Mouse (Mus musculus): ENCODE measurements at regions not wholly inside any gene's neighbourhood (a gene's known extent, or its start where the extent isn't known, plus 50 kb on each side); places are given as distances from the start of the nearest gene placed in this dataset.

- Histone ChIP-seq H3ac (ENCODE audit: control insufficient read depth, insufficient read length) (no peak overlapping the region), H3K4me2 (ENCODE audit: low read depth) (no peak overlapping the region), H3K27me3 (ENCODE audit: control insufficient read depth, insufficient read depth, insufficient read length) (no peaks in the 10 kb centered on the region), H3K79me2 (ENCODE audit: control insufficient read depth, insufficient read depth) (no peaks in the 10 kb centered on the region), H3K36me3 (ENCODE audit: control insufficient read depth, insufficient read depth) (no peaks in the 10 kb centered on the region), H3K4me3 (no peak overlapping the region)
- no peak for TF ChIP-seq MYOD1 (IDR thresholded peaks at IDR 0.05; ENCODE audit: control insufficient read depth in 1 of 3, insufficient read length in 2 of 3, low read depth in 2 of 3)
- no peak for TF ChIP-seq SRF (IDR thresholded peaks at IDR 0.05; ENCODE audit: control insufficient read depth, insufficient read length, low read depth)
Measured at GRCm38 (mm10) chr1:193552348-193552747, 182.2 kb upstream of the Camk1g start.

DNA sequence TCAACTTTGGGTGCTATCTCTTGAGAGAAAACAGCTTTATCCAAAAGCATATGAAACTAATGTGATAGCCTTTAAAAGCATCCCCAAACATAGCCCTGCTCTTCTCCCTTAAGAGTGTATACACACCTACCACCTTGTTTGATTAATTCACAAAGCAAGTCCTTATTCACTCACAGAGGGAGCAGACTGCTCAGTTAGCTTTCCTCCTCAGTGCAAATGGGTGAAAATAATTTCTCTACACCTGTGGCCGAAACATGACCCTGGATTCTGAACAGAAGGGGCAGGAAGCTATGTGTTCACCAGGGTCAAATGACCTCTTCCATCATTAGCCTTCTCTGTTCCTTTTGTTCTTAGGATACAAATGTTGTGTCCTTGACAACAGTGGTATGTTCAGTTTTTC lies 181.2 kb upstream of the Camk1g start:
- no peak for TF ChIP-seq E2F4 (IDR thresholded peaks at IDR 0.05; ENCODE audit: insufficient read depth)
- no peak for TF ChIP-seq REST (IDR thresholded peaks at IDR 0.05; ENCODE audit: insufficient read depth, insufficient read length)
- no peak for TF ChIP-seq POLR2A (IDR thresholded peaks at IDR 0.05; ENCODE audit: insufficient read length, low read depth)
- no peak for TF ChIP-seq TCF12 (IDR thresholded peaks at IDR 0.05; ENCODE audit: insufficient read depth, poor library complexity, severe bottlenecking)
- no peak for TF ChIP-seq MYOD1 (IDR thresholded peaks at IDR 0.05; ENCODE audit: control insufficient read depth in 1 of 3, insufficient read length in 2 of 3, low read depth in 2 of 3)
- no peak for TF ChIP-seq POLR2AphosphoS2 (IDR thresholded peaks at IDR 0.05; ENCODE audit: insufficient read length, low read depth)
- TF ChIP-seq SRF (IDR thresholded peaks at IDR 0.05; ENCODE audit: control insufficient read depth, insufficient read length, low read depth), result no peak
- TF ChIP-seq TCF3 (IDR thresholded peaks at IDR 0.05; ENCODE audit: insufficient read length, low read depth), result no peak
- no peak overlapping the region for H3K4me2 ChIP-seq (ENCODE audit: low read depth)
- no peak overlapping the region for H3ac ChIP-seq (ENCODE audit: control insufficient read depth, insufficient read length)

DNA sequence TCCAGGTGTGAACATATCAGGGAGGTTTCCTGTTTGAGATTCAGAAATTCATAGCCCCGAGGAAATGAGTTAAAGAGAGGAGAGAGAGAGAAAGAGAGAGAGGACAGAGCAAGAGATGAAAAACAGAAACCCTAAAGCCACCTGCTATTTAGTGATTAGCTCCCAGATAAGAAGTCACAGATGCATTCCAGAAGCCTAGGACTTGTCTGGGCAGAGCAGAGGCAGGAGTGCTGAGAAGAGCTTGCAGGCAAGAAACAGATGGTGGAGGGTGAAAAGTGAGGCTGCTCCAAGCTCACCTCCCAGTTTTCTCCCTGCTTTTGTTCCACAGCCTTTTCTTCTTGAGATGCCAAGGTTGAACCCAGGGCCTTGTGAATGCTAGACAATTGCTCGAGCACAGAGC lies 180.7 kb upstream of the Camk1g start:
- H3K4me3 ChIP-seq, result no peak overlapping the region
- no peak overlapping the region for H3ac ChIP-seq (ENCODE audit: control insufficient read depth, insufficient read length)
- TF ChIP-seq REST (IDR thresholded peaks at IDR 0.05; ENCODE audit: insufficient read depth, insufficient read length) (no peak), MYOG (IDR thresholded peaks at IDR 0.05; ENCODE audit: control insufficient read depth in 1 of 3, insufficient read depth in 1 of 3, insufficient read length in 2 of 3, low read depth in 2 of 3) (no peak), MYOD1 (IDR thresholded peaks at IDR 0.05; ENCODE audit: control insufficient read depth in 1 of 3, insufficient read length in 2 of 3, low read depth in 2 of 3) (no peak), TCF12 (IDR thresholded peaks at IDR 0.05; ENCODE audit: insufficient read depth, poor library complexity, severe bottlenecking) (no peak), CEBPB (IDR thresholded peaks at IDR 0.05; ENCODE audit: insufficient read depth, poor library complexity, severe bottlenecking) (no peak), POLR2AphosphoS2 (IDR thresholded peaks at IDR 0.05; ENCODE audit: insufficient read length, low read depth) (no peak), E2F4 (IDR thresholded peaks at IDR 0.05; ENCODE audit: insufficient read depth) (no peak)
- no peaks in the 10 kb centered on the region for H3K36me3 ChIP-seq (ENCODE audit: control insufficient read depth, insufficient read depth)
- H3K4me2 ChIP-seq (ENCODE audit: low read depth), result no peak overlapping the region
- no peaks in the 10 kb centered on the region for H3K27me3 ChIP-seq (ENCODE audit: control insufficient read depth, insufficient read depth, insufficient read length)
- no peaks in the 10 kb centered on the region for H3K79me2 ChIP-seq (ENCODE audit: control insufficient read depth, insufficient read depth)

More for the DNA sequence above, 181.2 kb upstream of the Camk1g start:
- Histone ChIP-seq H3K27me3 (ENCODE audit: control insufficient read depth, insufficient read depth, insufficient read length) (no peaks in the 10 kb centered on the region), H3K4me3 (no peak overlapping the region), H3K36me3 (ENCODE audit: control insufficient read depth, insufficient read depth) (no peaks in the 10 kb centered on the region), H3K79me2 (ENCODE audit: control insufficient read depth, insufficient read depth) (no peaks in the 10 kb centered on the region)

DNA sequence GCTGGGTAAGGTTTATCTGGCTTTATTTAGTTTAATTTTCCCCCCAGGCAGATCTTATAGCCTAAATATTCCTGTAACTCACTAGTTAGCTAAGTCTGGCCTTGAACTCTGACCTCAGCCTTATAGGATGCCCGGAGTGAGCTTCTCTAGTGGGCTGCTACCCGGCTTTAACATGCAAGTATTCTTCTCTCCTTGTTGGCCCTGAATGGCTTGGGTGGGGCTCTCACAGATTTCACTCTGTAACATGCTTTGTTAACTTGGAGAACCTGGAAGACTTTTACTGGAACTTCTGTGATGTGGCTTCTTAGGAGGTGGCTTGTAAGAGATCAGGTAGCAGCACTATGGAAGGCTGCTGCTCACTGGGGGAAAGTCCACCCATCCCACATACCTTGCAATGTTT lies 177.3 kb upstream of the Camk1g start:
- no peak for TF ChIP-seq MYOG (IDR thresholded peaks at IDR 0.05; ENCODE audit: control insufficient read depth in 1 of 3, insufficient read depth in 1 of 3, insufficient read length in 2 of 3, low read depth in 2 of 3)
- no peak for TF ChIP-seq MYOD1 (IDR thresholded peaks at IDR 0.05; ENCODE audit: control insufficient read depth in 1 of 3, insufficient read length in 2 of 3, low read depth in 2 of 3)
- TF ChIP-seq E2F4 (IDR thresholded peaks at IDR 0.05; ENCODE audit: insufficient read depth), result no peak
- no peak for TF ChIP-seq POLR2AphosphoS2 (IDR thresholded peaks at IDR 0.05; ENCODE audit: insufficient read length, low read depth)
- no peak for TF ChIP-seq TCF12 (IDR thresholded peaks at IDR 0.05; ENCODE audit: insufficient read depth, poor library complexity, severe bottlenecking)
- no peak for TF ChIP-seq TCF3 (IDR thresholded peaks at IDR 0.05; ENCODE audit: insufficient read length, low read depth)
- TF ChIP-seq REST (IDR thresholded peaks at IDR 0.05; ENCODE audit: insufficient read depth, insufficient read length), result no peak
- no peak for TF ChIP-seq USF1 (IDR thresholded peaks at IDR 0.05; ENCODE audit: low read depth)
- no peak for TF ChIP-seq SRF (IDR thresholded peaks at IDR 0.05; ENCODE audit: control insufficient read depth, insufficient read length, low read depth)
- TF ChIP-seq POLR2A (IDR thresholded peaks at IDR 0.05; ENCODE audit: insufficient read length, low read depth), result no peak
- no peak for TF ChIP-seq MAX (IDR thresholded peaks at IDR 0.05; ENCODE audit: low read depth)
- TF ChIP-seq CEBPB (IDR thresholded peaks at IDR 0.05; ENCODE audit: insufficient read depth, poor library complexity, severe bottlenecking), result no peak
- no peaks in the 10 kb centered on the region for H3K79me2 ChIP-seq (ENCODE audit: control insufficient read depth, insufficient read depth)
- H3K4me3 ChIP-seq, result no peak overlapping the region
- H3K27me3 ChIP-seq (ENCODE audit: control insufficient read depth, insufficient read depth, insufficient read length), result no peaks in the 10 kb centered on the region
- no peak overlapping the region for H3ac ChIP-seq (ENCODE audit: control insufficient read depth, insufficient read length)
- no peak overlapping the region for H3K4me2 ChIP-seq (ENCODE audit: low read depth)
- H3K36me3 ChIP-seq (ENCODE audit: control insufficient read depth, insufficient read depth), result no peaks in the 10 kb centered on the region

DNA sequence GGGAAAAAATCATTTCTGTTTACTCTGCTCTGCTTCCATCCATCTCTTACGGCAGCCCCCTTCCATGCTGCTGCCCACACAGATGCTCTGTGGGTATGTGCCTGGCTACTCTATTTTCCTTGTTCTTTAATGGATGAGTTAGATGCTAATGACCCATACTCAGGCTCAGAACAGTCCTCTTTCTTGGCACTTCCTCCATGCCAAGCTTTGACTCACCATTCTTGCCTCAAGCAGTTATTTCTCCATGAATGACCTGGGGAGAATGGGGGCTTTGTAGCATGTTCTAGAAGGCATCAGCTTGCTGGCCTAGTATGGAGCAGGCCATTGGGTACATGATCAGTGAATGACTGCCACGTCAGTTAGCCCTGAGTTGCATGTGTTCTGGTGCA lies 175.9 kb upstream of the Camk1g start:
- H3K4me2 ChIP-seq (ENCODE audit: low read depth), result no peak overlapping the region
- no peak overlapping the region for H3K4me3 ChIP-seq
- no peaks in the 10 kb centered on the region for H3K79me2 ChIP-seq (ENCODE audit: control insufficient read depth, insufficient read depth)
- TF ChIP-seq MAX (IDR thresholded peaks at IDR 0.05; ENCODE audit: low read depth), result no peak
- no peak for TF ChIP-seq USF1 (IDR thresholded peaks at IDR 0.05; ENCODE audit: low read depth)
- no peak for TF ChIP-seq POLR2A (IDR thresholded peaks at IDR 0.05; ENCODE audit: insufficient read length, low read depth)
- no peak for TF ChIP-seq E2F4 (IDR thresholded peaks at IDR 0.05; ENCODE audit: insufficient read depth)
- no peak for TF ChIP-seq MYOD1 (IDR thresholded peaks at IDR 0.05; ENCODE audit: control insufficient read depth in 1 of 3, insufficient read length in 2 of 3, low read depth in 2 of 3)
- TF ChIP-seq POLR2AphosphoS2 (IDR thresholded peaks at IDR 0.05; ENCODE audit: insufficient read length, low read depth), result no peak
- no peak for TF ChIP-seq REST (IDR thresholded peaks at IDR 0.05; ENCODE audit: insufficient read depth, insufficient read length)
- TF ChIP-seq MYOG (IDR thresholded peaks at IDR 0.05; ENCODE audit: control insufficient read depth in 1 of 3, insufficient read depth in 1 of 3, insufficient read length in 2 of 3, low read depth in 2 of 3), result no peak
- TF ChIP-seq CEBPB (IDR thresholded peaks at IDR 0.05; ENCODE audit: insufficient read depth, poor library complexity, severe bottlenecking), result no peak
- TF ChIP-seq TCF12 (IDR thresholded peaks at IDR 0.05; ENCODE audit: insufficient read depth, poor library complexity, severe bottlenecking), result no peak
- no peak for TF ChIP-seq SRF (IDR thresholded peaks at IDR 0.05; ENCODE audit: control insufficient read depth, insufficient read length, low read depth)
- no peaks in the 10 kb centered on the region for H3K36me3 ChIP-seq (ENCODE audit: control insufficient read depth, insufficient read depth)
- H3ac ChIP-seq (ENCODE audit: control insufficient read depth, insufficient read length), result no peak overlapping the region
- H3K27me3 ChIP-seq (ENCODE audit: control insufficient read depth, insufficient read depth, insufficient read length), result no peaks in the 10 kb centered on the region

Data from myocyte (in vitro differentiated cells).